Mouse (Mus musculus) kidney, postnatal 36 days (tissue): ENCODE measurements at regions not wholly inside any gene's neighbourhood (a gene's known extent, or its start where the extent isn't known, plus 50 kb on each side); places are given as distances from the start of the nearest gene placed in this dataset.
A peak's percentile ranks its signal among the peaks of the same experiment; 100 is the strongest.

Source experiments
- DNase-seq, 2 experiments: peaks; one replicate each; pipeline ENCODE4 v3.0.0; 2021 to 2022; ENCODE audit warnings: mixed read lengths in 2 of 2

DNA sequence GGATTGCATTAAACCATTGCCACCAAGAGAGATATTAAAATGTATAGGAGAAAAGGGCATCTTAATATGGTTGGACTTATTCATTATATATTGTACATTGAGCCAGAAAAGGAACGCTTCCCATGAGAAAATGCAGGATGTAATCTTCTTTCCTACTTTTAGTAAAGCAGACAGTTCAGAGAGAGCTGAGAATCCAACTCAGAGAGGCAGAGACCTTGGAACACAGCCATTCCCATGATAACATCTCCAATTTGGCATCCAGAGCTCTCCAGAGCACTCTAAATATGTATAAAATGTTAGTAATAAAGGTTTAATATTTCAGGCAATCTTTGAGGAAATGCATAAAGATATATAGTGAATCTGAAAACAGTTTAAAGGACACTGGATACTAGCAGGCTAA lies 199.3 kb upstream of the Asb5 start:
- DNase-seq, result no peak

DNA sequence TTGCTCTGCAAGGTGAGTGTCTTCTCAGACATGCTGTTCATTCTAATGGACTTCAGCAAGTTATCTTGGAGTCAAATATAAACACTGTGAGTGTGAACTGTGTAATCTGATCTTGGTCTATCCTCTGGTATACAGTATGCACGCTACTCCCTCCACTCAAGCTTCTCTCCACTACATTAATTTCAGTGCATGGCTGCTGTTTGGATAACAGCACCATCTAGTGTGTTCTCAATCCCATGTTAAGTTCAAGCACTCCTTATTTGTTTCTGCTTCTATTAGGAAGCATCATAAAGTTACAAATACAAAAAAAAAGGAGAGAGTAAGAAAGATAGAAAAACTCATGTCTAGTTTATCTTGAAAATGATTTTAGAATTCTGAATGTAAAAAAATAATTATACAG lies 197.5 kb upstream of the Asb5 start:
- DNase-seq, result no peak

DNA sequence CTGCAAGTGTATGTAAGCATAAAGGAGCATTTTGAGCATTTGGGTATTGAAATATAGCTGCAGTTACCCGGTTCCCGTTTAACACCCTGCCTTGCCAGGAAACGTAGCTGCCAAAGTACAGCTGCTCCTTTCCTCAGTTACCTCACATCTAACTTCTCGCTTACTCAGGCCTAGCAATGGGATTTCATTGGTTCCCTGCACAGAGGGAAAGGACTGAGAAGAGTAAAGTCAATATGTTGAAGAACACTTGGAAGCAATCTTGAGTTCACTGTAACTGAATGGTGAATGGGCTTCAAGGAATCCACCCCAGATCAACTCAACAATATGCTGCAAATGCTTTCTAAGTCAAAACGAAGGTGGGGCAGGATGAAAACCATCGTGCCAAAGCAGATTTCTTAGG lies 178.3 kb upstream of the Asb5 start:
- DNase-seq, result no peak

GRCm38 (mm10) chr8:54361716-54362115 lies 167.7 kb upstream of the Asb5 start:
- DNase-seq, result no peak

DNA sequence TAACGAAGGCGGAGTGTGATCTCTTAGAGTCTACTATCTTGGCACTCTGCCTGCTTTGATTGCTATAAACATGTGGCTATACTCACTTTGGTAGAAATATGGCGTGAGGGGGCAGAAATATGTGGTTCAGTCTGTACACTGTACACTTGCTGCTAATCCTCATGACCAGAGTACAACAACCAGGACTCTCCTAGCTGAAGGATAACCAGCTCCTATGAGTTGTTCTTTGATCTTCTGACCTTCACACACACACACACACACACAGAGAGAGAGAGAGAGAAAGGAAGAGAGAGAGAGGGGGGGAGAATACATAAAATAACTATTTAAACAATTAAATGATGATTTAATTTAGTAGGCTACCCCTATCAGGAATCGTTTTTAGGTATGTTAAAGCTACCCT lies 158.9 kb upstream of the Asb5 start:
- DNase-seq, result peak; percentile 16 to 44

GRCm38 (mm10) chr8:54371073-54371472 lies 158.3 kb upstream of the Asb5 start:
- DNase-seq, result no peak

DNA sequence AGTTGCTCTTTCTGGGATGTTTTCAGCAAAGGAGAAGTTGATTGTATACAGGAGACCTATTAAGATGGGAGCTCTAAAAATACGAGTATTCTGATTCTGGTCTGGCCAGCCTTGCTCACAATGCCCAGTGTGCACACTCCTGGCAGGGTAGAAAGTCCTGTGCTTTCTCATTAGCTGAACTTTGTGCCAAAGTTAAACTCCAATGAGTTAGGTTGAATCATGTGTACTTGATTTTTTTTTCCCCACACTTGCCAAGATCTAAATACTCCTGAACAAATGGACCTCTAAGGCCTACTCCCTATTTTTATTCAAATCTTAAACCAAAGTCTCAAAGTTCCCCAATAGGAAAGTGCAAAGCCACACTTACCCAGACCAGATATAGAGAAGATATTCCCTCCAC lies 156.5 kb upstream of the Asb5 start:
- DNase-seq, result peak; percentile 25 to 31

DNA sequence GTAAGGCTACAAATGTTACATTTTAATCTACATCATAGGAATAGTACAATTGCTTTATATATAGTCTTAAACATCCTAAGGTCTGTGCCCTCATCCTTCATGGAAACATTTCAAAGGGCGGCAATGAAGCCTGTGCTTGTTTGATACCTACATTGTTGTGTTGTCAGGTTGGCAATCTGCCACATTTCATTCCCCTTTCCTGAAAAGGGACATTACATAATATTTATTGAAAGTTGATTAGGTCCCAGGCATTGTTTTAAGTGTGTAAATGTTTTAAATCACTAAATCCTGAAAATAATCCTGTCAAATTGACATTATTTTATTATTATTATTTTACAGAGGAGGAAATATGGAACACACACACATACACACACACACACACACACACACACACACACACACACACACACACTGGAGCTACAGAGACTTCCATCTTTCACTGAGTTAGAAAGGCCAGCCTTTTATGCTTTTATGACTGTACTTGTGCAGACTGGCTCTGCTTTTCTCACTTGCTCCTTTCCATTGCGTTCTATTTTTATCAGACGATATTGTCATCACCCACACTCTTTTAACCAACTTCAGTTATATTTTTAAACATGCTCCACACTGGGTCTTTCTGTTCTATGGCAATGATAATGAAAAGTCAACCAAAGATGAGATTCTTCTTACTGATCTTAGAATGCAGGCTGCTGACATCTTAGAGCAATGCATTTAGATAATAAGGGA lies 153.8 kb upstream of the Asb5 start:
- DNase-seq, result no peak

- DNase-seq, result no peak
These were observed 149.2 kb upstream of the Asb5 start for GRCm38 (mm10) chr8:54380191-54380590.

DNA sequence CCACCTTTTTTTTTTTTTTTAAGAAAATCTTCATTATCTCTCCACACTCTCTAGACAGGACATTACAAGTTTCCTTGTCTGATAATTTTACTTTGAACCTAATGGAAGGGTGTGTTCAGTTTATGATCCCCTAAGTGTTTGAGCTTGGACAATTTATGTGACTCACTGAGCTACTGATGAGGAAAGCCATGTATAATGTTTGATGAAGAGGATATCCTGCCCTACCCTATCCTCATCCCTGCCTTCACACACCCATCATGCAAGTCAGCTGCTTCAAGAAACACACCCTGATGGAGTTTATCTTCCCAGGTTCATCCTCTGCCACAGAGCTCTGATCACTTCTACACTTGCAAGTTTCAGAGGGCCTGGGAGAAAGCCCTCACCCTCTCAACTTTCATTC lies 136.5 kb upstream of the Asb5 start:
- DNase-seq, result no peak

DNA sequence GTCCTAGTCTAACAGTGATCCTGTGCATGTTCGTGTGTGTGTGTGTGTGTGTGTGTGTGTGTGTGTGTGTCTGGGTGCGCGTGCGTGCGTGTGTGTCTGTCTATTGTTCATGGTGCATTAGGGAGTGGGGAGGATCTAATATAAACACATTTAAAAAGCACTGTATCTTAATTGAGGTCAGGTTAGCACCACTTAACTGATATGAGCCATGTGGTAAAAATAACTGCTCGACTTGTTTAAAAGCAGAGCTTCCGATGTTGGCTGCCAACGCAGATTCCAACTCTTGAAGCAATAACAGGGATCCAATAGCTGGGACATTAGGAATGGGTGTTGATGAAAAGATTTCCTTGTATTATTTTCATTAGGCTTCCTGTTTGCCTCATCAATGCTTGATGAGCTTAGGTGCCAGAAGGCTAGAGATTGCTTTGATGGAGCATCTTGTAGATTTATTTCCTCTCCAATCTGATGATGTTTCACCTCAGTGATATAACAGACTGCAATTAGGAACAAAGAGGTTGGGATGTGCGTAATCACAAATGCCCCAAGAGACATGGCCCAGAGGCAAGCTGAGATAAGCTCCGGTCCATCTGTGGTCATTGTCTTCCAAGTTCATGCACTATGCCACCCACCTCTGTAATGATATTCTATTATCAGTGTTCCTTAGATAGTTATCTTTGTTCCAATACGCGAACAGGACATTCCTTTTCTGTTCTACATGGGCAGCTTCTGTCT lies 135.7 kb upstream of the Asb5 start:
- DNase-seq, result peak; percentile 5 to 29

DNA sequence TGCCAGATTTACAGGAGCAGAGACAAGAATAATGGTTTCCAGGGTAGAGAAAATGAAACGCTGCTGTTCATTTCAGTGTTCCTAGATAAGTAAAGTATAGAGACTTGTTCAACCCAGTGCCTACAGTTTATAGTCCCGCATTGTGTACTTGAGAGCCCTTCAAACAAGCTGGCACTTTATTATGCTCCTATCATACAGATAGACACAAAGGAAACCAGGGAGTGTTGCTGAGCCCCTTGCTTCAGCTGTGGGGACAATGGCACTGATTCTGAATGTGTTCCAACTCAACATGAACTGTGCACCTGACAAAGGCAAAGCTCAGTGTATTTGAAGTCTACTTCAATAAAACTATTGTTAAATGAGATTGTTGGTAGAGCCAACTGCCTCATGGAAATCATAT lies 123.7 kb upstream of the Asb5 start:
- no peak for DNase-seq

DNA sequence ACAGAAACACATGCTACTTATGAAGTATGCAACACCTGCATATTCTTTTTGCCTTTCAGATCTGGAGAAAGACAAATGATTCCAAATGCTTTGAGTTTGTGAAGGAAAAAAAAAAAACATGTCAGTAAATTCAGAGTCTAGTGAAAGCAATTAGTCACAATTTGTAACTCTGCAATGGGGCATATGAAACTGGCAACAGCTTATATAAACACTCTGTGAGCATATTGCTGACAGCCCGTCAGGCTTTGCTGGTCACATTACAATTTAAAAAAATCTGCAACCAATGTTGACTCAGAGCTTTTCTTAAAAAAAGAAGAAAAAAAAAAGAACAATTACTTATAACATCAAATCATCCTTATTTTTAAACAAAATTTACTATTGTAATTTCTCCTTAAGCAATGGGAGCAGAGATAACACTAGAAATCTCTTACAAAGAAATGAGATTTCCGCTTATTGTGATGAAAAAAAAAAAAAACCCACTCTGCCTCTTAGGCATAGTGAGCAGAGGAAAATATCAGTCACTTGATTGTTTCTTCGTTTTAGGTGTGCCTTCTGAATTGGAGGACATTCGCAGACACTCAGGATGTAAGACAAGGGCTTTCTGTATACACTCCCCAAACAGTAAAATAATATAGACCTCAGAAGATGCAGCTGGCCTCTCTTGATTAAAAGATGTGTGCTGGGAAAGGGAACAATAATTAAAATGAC lies 115.1 kb upstream of the Asb5 start:
- DNase-seq, result no peak

DNA sequence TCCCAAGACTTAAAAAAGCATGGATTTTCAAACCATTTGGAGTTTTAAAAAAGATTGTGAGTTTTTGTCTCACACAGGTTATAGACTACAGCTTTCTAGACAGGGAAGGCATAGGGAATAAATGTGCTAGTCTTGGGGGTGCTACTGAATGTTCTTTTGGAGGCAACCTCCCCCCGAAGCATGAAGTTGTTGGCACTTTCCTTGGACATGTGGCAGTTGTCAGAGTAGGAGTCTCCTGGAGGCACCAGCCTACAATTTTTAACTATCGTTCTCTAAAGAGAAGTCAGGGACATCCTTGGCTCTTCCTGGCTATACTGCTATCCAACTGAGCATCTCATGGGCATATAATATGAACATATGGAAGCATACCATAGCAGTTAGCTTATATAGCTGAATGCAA lies 112.7 kb upstream of the Asb5 start:
- no peak for DNase-seq

GRCm38 (mm10) chr8:54418035-54418434 lies 111.3 kb upstream of the Asb5 start:
- DNase-seq, result no peak

DNA sequence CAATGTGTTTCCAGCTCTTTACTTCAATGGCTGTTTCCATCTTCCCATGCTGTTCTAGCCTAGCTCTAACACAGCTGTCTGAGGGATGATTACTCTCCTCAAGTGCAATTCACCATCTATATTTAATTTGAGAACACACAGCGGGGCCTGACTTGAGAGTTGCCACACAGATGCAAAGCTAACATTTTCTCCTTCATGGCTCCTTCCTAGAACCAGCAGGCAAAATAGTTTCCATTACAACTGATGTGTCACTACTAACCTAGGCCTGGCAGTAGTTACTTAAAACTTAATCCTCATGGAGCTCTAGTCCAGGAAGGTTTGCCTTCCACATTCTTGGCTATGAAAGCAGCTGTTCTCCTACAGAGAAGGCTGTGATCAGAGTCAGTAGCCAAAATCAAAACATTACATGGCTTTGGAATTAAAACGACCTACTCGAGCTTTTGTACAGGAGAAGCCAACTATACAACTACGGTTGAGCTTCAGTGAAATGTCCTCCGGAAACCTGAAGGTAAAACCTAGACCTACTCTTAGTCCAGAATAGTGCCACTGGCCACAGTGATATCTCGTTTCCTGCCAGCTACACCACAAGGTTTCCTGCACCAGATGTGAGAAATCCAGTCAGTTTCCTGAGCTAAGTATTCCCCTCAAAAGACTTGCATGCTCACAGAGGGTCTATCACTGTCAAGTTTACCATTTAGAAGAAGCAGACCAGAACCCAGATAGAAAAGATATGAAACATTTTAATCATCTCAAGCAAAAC lies 108.9 kb upstream of the Asb5 start:
- no peak for DNase-seq

DNA sequence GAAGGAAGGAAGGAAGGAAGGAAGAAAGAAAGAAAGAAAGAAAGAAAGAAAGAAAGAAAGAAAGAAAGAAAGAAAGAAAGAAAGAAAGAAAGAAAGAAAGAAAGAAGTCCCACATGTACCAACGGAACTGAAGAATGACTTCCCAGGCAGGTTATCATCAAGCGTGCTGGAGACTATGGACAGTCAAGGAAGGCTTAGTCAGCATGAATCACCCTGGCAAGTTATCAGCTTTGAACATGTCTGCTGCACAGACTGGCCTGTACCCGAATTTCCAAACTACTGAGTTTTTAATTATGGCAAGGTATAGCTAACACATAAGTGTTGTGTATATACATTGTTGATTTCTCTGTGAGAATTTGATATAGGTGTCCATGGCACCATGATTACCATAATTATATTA lies 104.3 kb upstream of the Asb5 start:
- DNase-seq, result no peak

- no peak for DNase-seq
These were observed 93.7 kb upstream of the Asb5 start for GRCm38 (mm10) chr8:54435694-54436093.

- DNase-seq, result no peak
These were observed 88.2 kb upstream of the Asb5 start for GRCm38 (mm10) chr8:54441143-54441542.

DNA sequence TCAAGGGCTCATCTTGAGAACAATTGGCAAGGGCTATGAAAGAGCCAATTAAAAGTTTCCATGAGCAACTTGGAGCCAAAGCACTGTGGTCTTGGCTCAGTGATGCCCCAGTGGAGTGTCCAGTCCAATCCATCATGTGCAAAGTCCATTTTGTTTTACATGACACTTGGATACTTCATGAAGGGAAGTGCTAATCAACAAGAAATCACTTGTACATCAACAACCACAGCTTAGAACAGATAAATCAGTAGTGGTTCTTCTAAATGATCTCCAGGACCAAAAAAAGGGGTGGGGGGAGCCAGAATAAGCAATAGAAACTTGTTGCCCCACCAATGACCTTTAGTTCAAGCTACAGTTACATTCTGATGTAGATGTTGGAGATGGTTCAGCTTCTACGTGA lies 87.0 kb upstream of the Asb5 start:
- DNase-seq, result no peak

DNA sequence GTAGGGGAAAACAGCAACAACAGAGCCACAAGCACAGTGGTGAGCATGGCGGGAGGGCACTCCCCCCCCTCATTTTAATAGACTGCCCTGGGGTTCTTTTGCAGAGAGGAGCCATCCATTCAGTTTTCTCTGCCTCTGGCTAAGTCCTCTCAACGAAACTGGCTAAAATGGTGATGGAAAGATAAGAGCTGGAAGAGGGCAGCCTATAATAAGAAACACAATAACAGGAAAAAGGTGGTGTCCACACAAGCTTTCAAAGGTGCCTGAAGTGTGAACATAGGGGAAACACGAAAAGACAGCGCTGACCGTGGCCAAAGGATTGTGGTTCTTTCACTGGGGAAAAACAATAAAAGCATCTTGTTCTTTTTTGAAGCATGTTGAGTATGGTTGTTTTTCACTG lies 83.0 kb upstream of the Asb5 start:
- DNase-seq, result peak in 1 of 2 experiments; percentile 7

DNA sequence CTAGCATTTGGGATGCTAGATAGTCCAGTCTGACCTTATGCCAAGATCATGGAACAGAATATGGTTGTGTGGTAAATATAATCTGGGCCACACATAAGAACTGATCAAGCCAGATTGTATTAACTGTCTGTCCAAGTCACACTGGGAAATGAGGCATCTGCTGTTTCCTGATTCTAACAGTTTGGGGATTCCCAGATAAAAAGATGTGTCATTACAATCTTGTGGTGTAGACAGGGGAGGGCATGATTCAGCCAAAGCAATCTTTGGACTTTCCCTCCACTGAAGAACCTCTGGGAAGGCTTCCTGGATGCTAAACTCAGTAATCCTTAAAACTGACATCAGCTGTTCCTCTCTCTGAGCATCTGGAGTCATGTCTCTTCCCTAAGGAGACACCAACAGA lies 79.6 kb upstream of the Asb5 start:
- DNase-seq, result no peak

GRCm38 (mm10) chr8:54451323-54452021 lies 77.9 kb upstream of the Asb5 start:
- DNase-seq, result no peak
